Mouse (Mus musculus) bone marrow macrophage, adult 2 months (primary cell): ENCODE results near the gene Micall1.

Experiments used
- CTCF ChIP-seq: IDR thresholded peaks from 2 replicates; pipeline ENCODE4 v1.5.1; 2012; ENCODE audit warnings: low read depth, mild to moderate bottlenecking, low read length, moderate library complexity
- POLR2A ChIP-seq: IDR thresholded peaks from 2 replicates; pipeline ENCODE4 v1.6.1; 2012; ENCODE audit warnings: mild to moderate bottlenecking, low read depth, low read length, borderline replicate concordance

GRCm38 (mm10) chr15:79127101-79127500, 18.4 kb downstream of the Micall1 start:
- TF ChIP-seq CTCF (no peak), POLR2A (no peak)
